8 mouse cellular contexts compared by ENCODE assay signal in the genomic region with DNA sequence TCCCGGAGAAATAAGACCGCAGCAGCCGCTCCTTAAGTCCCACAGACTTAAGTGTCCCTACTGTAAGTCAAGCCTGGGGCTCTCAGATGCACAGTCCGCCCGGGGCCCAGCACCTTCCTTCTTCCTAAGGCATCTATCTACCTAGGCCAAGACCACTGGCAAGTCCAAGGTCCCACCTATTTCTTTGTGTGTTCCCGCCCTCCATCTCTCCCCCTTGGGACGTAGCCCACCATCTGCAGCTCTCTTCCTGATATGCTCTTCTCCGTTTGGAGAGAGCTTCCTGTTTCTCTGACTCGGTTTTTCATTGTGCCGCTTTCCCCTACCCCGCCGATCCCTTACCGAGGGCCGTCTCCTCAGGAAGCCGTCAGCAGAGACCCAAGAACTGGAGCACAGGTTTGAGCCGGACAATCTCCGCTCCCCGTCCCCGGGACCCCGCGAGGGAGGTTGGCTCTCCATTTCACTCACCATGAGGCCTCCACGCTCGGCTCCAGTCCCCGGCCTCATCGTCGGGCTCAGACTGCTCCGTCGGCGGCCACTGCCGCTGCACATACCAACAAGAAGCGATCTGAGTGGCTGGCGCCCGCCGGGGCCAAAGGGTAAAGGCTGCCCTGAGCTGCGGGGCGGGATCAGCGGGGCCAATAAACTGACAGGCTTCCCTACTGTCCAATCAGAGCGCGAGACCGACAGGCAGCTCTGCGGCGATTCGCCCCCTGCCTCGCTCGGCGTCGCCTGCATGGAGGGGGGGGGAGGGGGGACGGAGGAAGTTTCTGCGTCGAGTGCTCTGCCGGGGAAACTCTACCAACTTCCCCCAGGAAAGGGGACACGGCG. TPM values are rescaled to one million over a fixed set of nuclear protein-coding genes. Genes with fewer than 3 reads are reported as not detected.
DNase-seq lines count a peak whose midpoint lies in the region; ATAC-seq lines count a peak whose summit lies in the region.

A gene (minus strand): TSS at position 601 of the 828 bp plus-strand sequence.

- H3K9me3 ChIP-seq in hindbrain, embryonic 15.5 days, result no peaks in the 10 kb centered on the region

- peaks cover 4% of the 10 kb centered on the region; the same call in 1 of the 2 replicates for H3K36me3 ChIP-seq in hindbrain, embryonic 15.5 days

- H3K4me3 ChIP-seq in hindbrain, embryonic 15.5 days, result peak within 1 kb of the TSS; percentile 81

- H3K27ac ChIP-seq in hindbrain, embryonic 15.5 days (replicated peaks), result peak within 1 kb of the TSS; percentile 96

- ATAC-seq in hindbrain, embryonic 15.5 days (ENCODE audit: low FRiP score, low read depth), result peak; percentile 97

- peaks cover 37% of the 10 kb centered on the region for H3K4me1 ChIP-seq in hindbrain, embryonic 15.5 days (replicated peaks)

- no peaks in the 10 kb centered on the region for H3K27me3 ChIP-seq in hindbrain, embryonic 15.5 days

- peak within 1 kb of the TSS; percentile 87 for H3K9ac ChIP-seq in hindbrain, embryonic 15.5 days

- WGBS in hindbrain, embryonic 15.5 days, result 0% methylated on average over 45 of the region's 53 CpGs

- DNase-seq in T-cell, adult 2 months (ENCODE audit: low spot score), result peak; percentile 99
- DNase-seq in cerebellum, postnatal 36 days, result peak; percentile 100
- peak; percentile 99 to 100 for DNase-seq in frontal cortex, postnatal 36 days (ENCODE audit: low spot score in 2 of 2)
- DNase-seq in left cerebral cortex, adult 11 months (ENCODE audit: low spot score), result peak; percentile 98
- DNase-seq in lung, postnatal 4 days, result peak; percentile 100
- peak; percentile 98 for DNase-seq in retina, postnatal 7 days (ENCODE audit: low read depth, low spot score)
- peak; percentile 100 for DNase-seq in urinary bladder, adult 2 months (ENCODE audit: low spot score)

- H3K4me2 ChIP-seq in hindbrain, embryonic 15.5 days, result peak within 1 kb of the TSS; percentile 82

RNA-seq across cellular contexts. Expression of the gene that starts here (rescaled TPM):
- polyA plus RNA-seq in hindbrain, embryonic 15.5 days (2015; fragmentation: Nextera tagmentation; extraction: Ambion mirVana), result 90.0 and 96.9 TPM in 2 replicates
- polyA plus RNA-seq in urinary bladder, adult 2 months (2012; rRNA removed), result 20.3 and 24.2 TPM in 2 replicates

Comparison
In these comparisons a context has a peak if more than half of its experiments do, and no peak if none do; other contexts are left out.
1. Peak in every context shown above with its lines: DNase-seq, ATAC-seq, H3K4me3 ChIP-seq and H3K27ac ChIP-seq.